Mouse (Mus musculus) heart, embryonic 11.5 days (tissue): ENCODE measurements around the gene Gm3043. TPM values are rescaled to one million over a fixed set of nuclear protein-coding genes. Genes with fewer than 3 reads are reported as not detected.
"Not testable (repeated sequence)": the region's sequence is repeated elsewhere in the genome, so short reads cannot be mapped to it uniquely, and the experiment has no call there.

Source experiments
- ATAC-seq: fragments of 200-750 bp; cut with Nextera tagmentation; replicated peaks from 2 replicates; pipeline ENCODE4 v1.8.0; 2017; ENCODE audit warnings: moderate library complexity; ENCODE audit not compliant: insufficient number of reproducible peaks, low FRiP score, low TSS enrichment
- H3K27ac ChIP-seq: fragments of 300-500 bp; sonication (generic); 2 replicates; pipeline ENCODE4 v1.5.1; 2014; ENCODE audit warnings: mild to moderate bottlenecking, low read depth, low read length
- H3K27me3 ChIP-seq: fragments of 300-500 bp; sonication (generic); 2 replicates; pipeline ENCODE4 v1.6.1; 2014; ENCODE audit warnings: mild to moderate bottlenecking, low read length, mixed read lengths; ENCODE audit not compliant: control insufficient read depth, insufficient read depth
- H3K36me3 ChIP-seq: fragments of 300-500 bp; sonication (generic); 2 replicates; pipeline ENCODE4 v1.6.1; 2014; ENCODE audit warnings: mild to moderate bottlenecking, low read length, moderate library complexity, mixed read lengths; ENCODE audit not compliant: control insufficient read depth, insufficient read depth
- H3K4me1 ChIP-seq: fragments of 300-500 bp; sonication (generic); 2 replicates; pipeline ENCODE4 v1.6.1; 2014; ENCODE audit warnings: low read length; ENCODE audit not compliant: control insufficient read depth, insufficient read depth
- H3K4me2 ChIP-seq: fragments of 300-500 bp; sonication (generic); 2 replicates; pipeline ENCODE4 v1.6.1; 2014; ENCODE audit warnings: mild to moderate bottlenecking, moderate library complexity
- H3K4me3 ChIP-seq: fragments of 300-500 bp; sonication (generic); 2 replicates; pipeline ENCODE4 v1.5.1; 2014; ENCODE audit warnings: low read depth, low read length
- H3K9ac ChIP-seq: fragments of 300-500 bp; sonication (generic); 2 replicates; pipeline ENCODE4 v1.6.1; 2014; ENCODE audit warnings: mild to moderate bottlenecking, low read depth, low read length, moderate library complexity
- H3K9me3 ChIP-seq: fragments of 300-500 bp; sonication (generic); replicated peaks from 2 replicates; pipeline ENCODE4 v1.6.1; 2016; ENCODE audit warnings: low read length; ENCODE audit not compliant: control insufficient read depth
- WGBS: fragments of 180-500 bp; shearing (Covaris S2); extraction: QIAGEN DNeasy Blood & Tissue Kit; methylation state at CpG from one replicate; pipeline ENCODE4 v1.1.7; 2014; ENCODE audit not compliant: insufficient replicate concordance; 5-methylcytosine and 5-hydroxymethylcytosine counted together
- polyA plus RNA-seq: library from polyadenylated mRNA; unstranded; fragments of >200 nt; fragmentation: Nextera tagmentation; extraction: Ambion mirVana; gene quantifications from 2 replicates; pipeline ENCODE4 v1.2.1, GENCODE M21; 2014

Gm3043 gene
- polyA plus RNA-seq = not detected in 2 replicates

- H3K27ac ChIP-seq, H3K4me3 ChIP-seq, H3K36me3 ChIP-seq, H3K4me1 ChIP-seq, ATAC-seq, H3K9ac ChIP-seq, H3K27me3 ChIP-seq, H3K4me2 ChIP-seq, H3K9me3 ChIP-seq: not testable (repeated sequence)
- no CpG with 5 or more reads among the region's 3 CpGs for WGBS
Observed at GRCm38 (mm10) chr14:3688483-3688882, at the start of gene Gm3043. Gm3043 (plus strand) TSS chr14:3688783.

GRCm38 (mm10) chr14:3651730-3652129 lies 36.9 kb upstream of the Gm3043 start, which contains the start of gene Gm3020:
Gm3020 (plus strand) TSS chr14:3652030.
- H3K27ac ChIP-seq, H3K36me3 ChIP-seq, H3K27me3 ChIP-seq, H3K4me1 ChIP-seq, H3K4me2 ChIP-seq, ATAC-seq, H3K9me3 ChIP-seq, H3K9ac ChIP-seq, H3K4me3 ChIP-seq: not testable (repeated sequence)
- WGBS = no CpG with 5 or more reads among the region's 32 CpGs

Other genes starting within 250 kb of the Gm3043 start
- gene Gm10408, start 239.4 kb upstream of the Gm3043 start, polyA plus RNA-seq = not detected in 2 replicates
- not detected in 2 replicates for gene Gm3012, start 54.3 kb upstream of the Gm3043 start, polyA plus RNA-seq
- 8.9 and 9.8 TPM in 2 replicates for gene Gm3020, start 36.8 kb upstream of the Gm3043 start, polyA plus RNA-seq
- gene Gm3002, start 121.3 kb downstream of the Gm3043 start, polyA plus RNA-seq = 6.8 and 7.1 TPM in 2 replicates
- gene Gm3033, start 157.5 kb downstream of the Gm3043 start, polyA plus RNA-seq = not detected in 2 replicates
- 0.84 and 1.1 TPM in 2 replicates for gene Gm2916, start 195.4 kb downstream of the Gm3043 start, polyA plus RNA-seq
- gene Gm3029, start 243.0 kb downstream of the Gm3043 start, polyA plus RNA-seq = not detected in 2 replicates